Mouse (Mus musculus): ENCODE data around the gene Rgs12.

- no peak for TF ChIP-seq POLR2A (IDR thresholded peaks at IDR 0.05; ENCODE audit: insufficient read length, low read depth)
- no peak for TF ChIP-seq POLR2AphosphoS2 (IDR thresholded peaks at IDR 0.05; ENCODE audit: insufficient read length, low read depth)
- no peak for TF ChIP-seq USF1 (IDR thresholded peaks at IDR 0.05; ENCODE audit: low read depth)
- TF ChIP-seq MAX (IDR thresholded peaks at IDR 0.05; ENCODE audit: low read depth), result no peak
- TF ChIP-seq MYOG (IDR thresholded peaks at IDR 0.05; ENCODE audit: control insufficient read depth in 1 of 3, insufficient read depth in 1 of 3, insufficient read length in 2 of 3, low read depth in 2 of 3), result no peak
- TF ChIP-seq TCF12 (IDR thresholded peaks at IDR 0.05; ENCODE audit: insufficient read depth, poor library complexity, severe bottlenecking), result no peak
- TF ChIP-seq TCF3 (IDR thresholded peaks at IDR 0.05; ENCODE audit: insufficient read length, low read depth), result no peak
- no peak for TF ChIP-seq MYOD1 (IDR thresholded peaks at IDR 0.05; ENCODE audit: control insufficient read depth in 1 of 3, insufficient read length in 2 of 3, low read depth in 2 of 3)
- no peak for TF ChIP-seq CEBPB (IDR thresholded peaks at IDR 0.05; ENCODE audit: insufficient read depth, poor library complexity, severe bottlenecking)
- TF ChIP-seq REST (IDR thresholded peaks at IDR 0.05; ENCODE audit: insufficient read depth, insufficient read length), result no peak
- TF ChIP-seq E2F4 (IDR thresholded peaks at IDR 0.05; ENCODE audit: insufficient read depth), result no peak
Measured at GRCm38 (mm10) chr5:35005659-35006058, 56.4 kb downstream of the Rgs12 start.

Data from myocyte (in vitro differentiated cells).